29 mouse cellular contexts compared by ENCODE assay signal in genomic region chr5:22253910-22254309, GRCm38 (mm10).
"Had no signal": no experiment of that assay in that cellular context is flagged by ENCODE, and none has a peak within 500 bp of the region (broad histone marks: within the 10 kb centered on the region; RNA-seq: fewer than 3 reads in every experiment).

No protein-coding gene starts in this region.

- H3K27ac ChIP-seq: heart, embryonic 13.5 days; heart, embryonic 15.5 days; hindbrain, embryonic 10.5 days; hindbrain, embryonic 12.5 days; hindbrain, embryonic 13.5 days; hindbrain, embryonic 14.5 days; hindbrain, embryonic 15.5 days; hindbrain, postnatal 0 days; intestine, embryonic 15.5 days; kidney, embryonic 15.5 days; kidney, postnatal 0 days; layer of hippocampus, adult 2 months; left cerebral cortex, adult 2 months had no signal

- H3K27me3 ChIP-seq: heart, embryonic 13.5 days; heart, embryonic 15.5 days; hindbrain, embryonic 12.5 days; hindbrain, embryonic 13.5 days; hindbrain, embryonic 15.5 days; intestine, embryonic 15.5 days; kidney, embryonic 15.5 days had no signal

- H3K36me3 ChIP-seq: heart, embryonic 13.5 days; heart, embryonic 15.5 days; hindbrain, embryonic 10.5 days; hindbrain, embryonic 12.5 days; hindbrain, embryonic 13.5 days; hindbrain, embryonic 15.5 days; intestine, embryonic 15.5 days; kidney, embryonic 15.5 days had no signal

- H3K9me3 ChIP-seq: heart, embryonic 13.5 days; heart, embryonic 15.5 days; hindbrain, embryonic 10.5 days; hindbrain, embryonic 12.5 days; hindbrain, embryonic 13.5 days; hindbrain, embryonic 15.5 days; intestine, embryonic 15.5 days; kidney, embryonic 15.5 days had no signal

- H3K4me3 ChIP-seq: heart, embryonic 13.5 days; heart, embryonic 15.5 days; hindbrain, embryonic 10.5 days; hindbrain, embryonic 12.5 days; hindbrain, embryonic 13.5 days; hindbrain, embryonic 15.5 days; intestine, embryonic 15.5 days; kidney, embryonic 15.5 days; layer of hippocampus, adult 2 months; left cerebral cortex, adult 2 months had no signal

- DNase-seq: heart, postnatal 10 days; heart, postnatal 14 days; heart, postnatal 36 days; heart, postnatal 4 days; kidney, adult 11 months; kidney, adult 18-20 months; kidney, adult 2 months; kidney, adult 8-10 months; kidney, adult 9 months; kidney, postnatal 10 days; kidney, postnatal 14 days; kidney, postnatal 25 days; kidney, postnatal 36 days; kidney, postnatal 4 days; layer of hippocampus, adult 9-11 months; layer of hippocampus, postnatal 36 days had no signal

- H3K4me1 ChIP-seq: heart, embryonic 13.5 days; heart, embryonic 15.5 days; hindbrain, embryonic 12.5 days; intestine, embryonic 15.5 days; kidney, embryonic 15.5 days had no signal
